Mouse (Mus musculus): ENCODE results near the gene Heatr6.
A peak's percentile ranks its signal among the peaks of the same experiment; 100 is the strongest.

Gene Heatr6

GRCm38 (mm10) chr11:83753581-83754181 is at the start of gene Heatr6:
Heatr6 (plus strand) TSS chr11:83753696.
- peak; percentile 92 for DNase-seq (ENCODE audit: extremely low spot score)

- no peak for DNase-seq (ENCODE audit: extremely low spot score)
Observed at GRCm38 (mm10) chr11:83703705-83704104, 49.8 kb upstream of the Heatr6 start, which contains the start of gene Wfdc17. Wfdc17 (plus strand) TSS chr11:83703991.

GRCm38 (mm10) chr11:83708715-83709114 is 44.8 kb upstream of the Heatr6 start, which contains the start of gene Wfdc18:
Wfdc18 (plus strand) TSS chr11:83709015.
- DNase-seq (ENCODE audit: extremely low spot score): no peak

- no peak for DNase-seq (ENCODE audit: extremely low spot score)
Observed at GRCm38 (mm10) chr11:83709683-83710082, 43.8 kb upstream of the Heatr6 start.

GRCm38 (mm10) chr11:83712671-83713070 is 40.8 kb upstream of the Heatr6 start:
- no peak for DNase-seq (ENCODE audit: extremely low spot score)

GRCm38 (mm10) chr11:83713925-83714324 is 39.6 kb upstream of the Heatr6 start:
- no peak for DNase-seq (ENCODE audit: extremely low spot score)

- no peak for DNase-seq (ENCODE audit: extremely low spot score)
Observed at GRCm38 (mm10) chr11:83717042-83717665, 36.3 kb upstream of the Heatr6 start.

- DNase-seq (ENCODE audit: extremely low spot score): no peak
Observed at GRCm38 (mm10) chr11:83720766-83721165, 32.7 kb upstream of the Heatr6 start.

- no peak for DNase-seq (ENCODE audit: extremely low spot score)
Observed at GRCm38 (mm10) chr11:83728757-83729432, 24.6 kb upstream of the Heatr6 start.

- no peak for DNase-seq (ENCODE audit: extremely low spot score)
Observed at GRCm38 (mm10) chr11:83731116-83731515, 22.4 kb upstream of the Heatr6 start.

GRCm38 (mm10) chr11:83733071-83733640 is 20.3 kb upstream of the Heatr6 start:
- no peak for DNase-seq (ENCODE audit: extremely low spot score)

GRCm38 (mm10) chr11:83734215-83734614 is 19.3 kb upstream of the Heatr6 start:
- DNase-seq (ENCODE audit: extremely low spot score): no peak

GRCm38 (mm10) chr11:83735881-83736280 is 17.6 kb upstream of the Heatr6 start:
- no peak for DNase-seq (ENCODE audit: extremely low spot score)

- no peak for DNase-seq (ENCODE audit: extremely low spot score)
Observed at GRCm38 (mm10) chr11:83737109-83737558, 16.4 kb upstream of the Heatr6 start.

GRCm38 (mm10) chr11:83739241-83739640 is 14.3 kb upstream of the Heatr6 start:
- DNase-seq (ENCODE audit: extremely low spot score): peak; percentile 48

GRCm38 (mm10) chr11:83740443-83740991 is 13.0 kb upstream of the Heatr6 start:
- DNase-seq (ENCODE audit: extremely low spot score): no peak

GRCm38 (mm10) chr11:83741841-83742240 is 11.7 kb upstream of the Heatr6 start:
- no peak for DNase-seq (ENCODE audit: extremely low spot score)

GRCm38 (mm10) chr11:83742731-83743355 is 10.7 kb upstream of the Heatr6 start:
- DNase-seq (ENCODE audit: extremely low spot score): no peak

- DNase-seq (ENCODE audit: extremely low spot score): no peak
Observed at GRCm38 (mm10) chr11:83743525-83743924, 10.0 kb upstream of the Heatr6 start.

GRCm38 (mm10) chr11:83746152-83746551 is 7.3 kb upstream of the Heatr6 start:
- DNase-seq (ENCODE audit: extremely low spot score): no peak

GRCm38 (mm10) chr11:83746681-83747080 is 6.8 kb upstream of the Heatr6 start, which contains the start of gene Wfdc21:
Wfdc21 (plus strand) TSS chr11:83746940.
- DNase-seq (ENCODE audit: extremely low spot score): no peak
